Mouse (Mus musculus) liver, adult 2 months (tissue): Measurements from ENCODE around the gene Aven.

Experiments used
- CTCF ChIP-seq: fragments of 200-500 bp; IDR thresholded peaks from 2 replicates; pipeline ENCODE4 v1.5.1; 2011; ENCODE audit warnings: low read depth, low read length, control low read depth
- POLR2A ChIP-seq: fragments of 200-500 bp; IDR thresholded peaks from 2 replicates; pipeline ENCODE4 v1.6.1; 2011; ENCODE audit warnings: low read length, control low read depth; ENCODE audit not compliant: insufficient read depth; ENCODE audit errors: extremely low read depth

- TF ChIP-seq CTCF (no peak), POLR2A (no peak)
These were observed 47.3 kb upstream of the Aven start for GRCm38 (mm10) chr2:112445511-112445910.
